ENCODE assay signal across 21 mouse cellular contexts in genomic region chr9:46851753-46852152, GRCm38 (mm10).
"Had no signal": no experiment of that assay in that cellular context is flagged by ENCODE, and none has a peak within 500 bp of the region (broad histone marks: within the 10 kb centered on the region; RNA-seq: fewer than 3 reads in every experiment).

No protein-coding gene starts in this region.

- H3K4me3 ChIP-seq: gastrocnemius, adult 2 months; heart, embryonic 12.5 days; hindbrain, embryonic 10.5 days; hindbrain, embryonic 12.5 days; intestine, embryonic 15.5 days; layer of hippocampus, adult 2 months; left cerebral cortex, adult 2 months; limb, embryonic 10.5 days; limb, embryonic 12.5 days; liver, embryonic 13.5 days had no signal

- H3K27me3 ChIP-seq: heart, embryonic 12.5 days; hindbrain, embryonic 12.5 days; intestine, embryonic 15.5 days; limb, embryonic 12.5 days; liver, embryonic 13.5 days had no signal

- DNase-seq: gastrocnemius, adult 2 months; gastrocnemius, postnatal 10 days; gastrocnemius, postnatal 25 days; heart, postnatal 10 days; heart, postnatal 4 days; kidney, adult 18-20 months; kidney, adult 8-10 months; kidney, postnatal 10 days; kidney, postnatal 25 days; kidney, postnatal 4 days; liver; liver, embryonic 13.5 days had no signal

- H3K4me1 ChIP-seq: heart, embryonic 12.5 days; hindbrain, embryonic 12.5 days; intestine, embryonic 15.5 days; liver, embryonic 13.5 days had no signal

- H3K36me3 ChIP-seq: heart, embryonic 12.5 days; hindbrain, embryonic 10.5 days; hindbrain, embryonic 12.5 days; intestine, embryonic 15.5 days; limb, embryonic 10.5 days; limb, embryonic 12.5 days; liver, embryonic 13.5 days had no signal

- H3K27ac ChIP-seq: gastrocnemius, adult 2 months; hindbrain, embryonic 10.5 days; hindbrain, embryonic 12.5 days; hindbrain, embryonic 14.5 days; intestine, embryonic 15.5 days; layer of hippocampus, adult 2 months; left cerebral cortex, adult 2 months; limb, embryonic 10.5 days; limb, embryonic 12.5 days; liver, embryonic 13.5 days had no signal
